Comparison of ENCODE assay signal across 9 mouse cellular contexts in genomic region chr15:28070771-28071419, GRCm38 (mm10). TPM values are rescaled to one million over a fixed set of nuclear protein-coding genes. Genes with fewer than 3 reads are reported as not detected.
DNase-seq lines count a peak whose midpoint lies in the region; ATAC-seq and TF ChIP-seq lines count a peak whose summit lies in the region.
"Had no signal": no experiment of that assay in that cellular context is flagged by ENCODE, and none has a peak within 500 bp of the region (broad histone marks: within the 10 kb centered on the region; RNA-seq: fewer than 3 reads in every experiment).

No protein-coding gene starts in this region.

- ATAC-seq in hindbrain, embryonic 11.5 days (ENCODE audit: low FRiP score): no peak
- ATAC-seq in liver, embryonic 12.5 days: no peak

- no peak overlapping the region for H3K4me3 ChIP-seq in CH12.LX (replicated peaks in 1 of 3; ENCODE audit: low read depth in 2 of 3, low read length in 2 of 3, poor library complexity in 1 of 3)
- H3K4me3 ChIP-seq in hindbrain, embryonic 11.5 days (ENCODE audit: low read depth, low read length): no peak overlapping the region
- H3K4me3 ChIP-seq in liver, embryonic 12.5 days: no peak overlapping the region

- peaks cover 0 to 18% of the 10 kb centered on the region in 2 experiments; a peak in 2 of 4 replicates for H3K4me1 ChIP-seq in CH12.LX (ENCODE audit: control insufficient read depth in 1 of 2, insufficient read depth in 2 of 2)
- H3K4me1 ChIP-seq in hindbrain, embryonic 11.5 days (replicated peaks; ENCODE audit: control insufficient read depth, insufficient read depth, low read length): no peaks in the 10 kb centered on the region
- H3K4me1 ChIP-seq in liver, embryonic 12.5 days: no peaks in the 10 kb centered on the region

- H3K79me2 ChIP-seq in CH12.LX (replicated peaks; ENCODE audit: control insufficient read depth, extremely low read depth, insufficient read depth, poor library complexity, severe bottlenecking): no peaks in the 10 kb centered on the region

- TF ChIP-seq RAD21 in CH12.LX (IDR thresholded peaks at IDR 0.05; ENCODE audit: low read depth, low read length): no peak

- DNase-seq in 416B (ENCODE audit: low read depth) (peak; percentile 3), CH12.LX (ENCODE audit: extremely low read depth) (peak; percentile 61)
- no peak for DNase-seq in hindbrain, embryonic 11.5 days (ENCODE audit: low spot score)
- DNase-seq in adrenal gland, adult 2 months: no peak
- DNase-seq in thymus, postnatal 10 days (ENCODE audit: low spot score in 2 of 2): no peak
- no peak for DNase-seq in yolk sac, embryonic 10.5 days (ENCODE audit: low spot score)
- DNase-seq: lung, postnatal 10 days; thymus, adult 18-20 months had no signal

- H3K9me3 ChIP-seq in CH12.LX (replicated peaks; ENCODE audit: low read length): no peaks in the 10 kb centered on the region
- no peaks in the 10 kb centered on the region for H3K9me3 ChIP-seq in hindbrain, embryonic 11.5 days (ENCODE audit: control insufficient read depth, low read length)
- no peaks in the 10 kb centered on the region for H3K9me3 ChIP-seq in liver, embryonic 12.5 days (replicated peaks)

- no peak for TF ChIP-seq EP300 in CH12.LX (IDR thresholded peaks at IDR 0.05; ENCODE audit: low read length)

- no peaks in the 10 kb centered on the region for H3K27me3 ChIP-seq in CH12.LX (replicated peaks)
- no peaks in the 10 kb centered on the region for H3K27me3 ChIP-seq in hindbrain, embryonic 11.5 days (ENCODE audit: control insufficient read depth, insufficient read depth, low read length)
- peaks cover 14% of the 10 kb centered on the region for H3K27me3 ChIP-seq in liver, embryonic 12.5 days (replicated peaks)

- no peak for TF ChIP-seq CTCF in CH12.LX (conservative IDR thresholded peaks at IDR 0.05 in 1 of 2, IDR thresholded peaks at IDR 0.05 in 1 of 2; ENCODE audit: low read depth in 2 of 2, low read length in 2 of 2)

- no peak overlapping the region for H3K9ac ChIP-seq in CH12.LX (ENCODE audit: insufficient read depth, low read depth)
- H3K9ac ChIP-seq in hindbrain, embryonic 11.5 days (ENCODE audit: low read depth, low read length): no peak overlapping the region
- H3K9ac ChIP-seq in liver, embryonic 12.5 days: no peak overlapping the region

- in situ Hi-C loops in CH12.LX (cut with MboI; ENCODE audit: low pct_ligation_motif_present, low pct_unique_long_range_greater_than_20kb, low sequenced_read_pairs): no loop called here

- WGBS in hindbrain, embryonic 11.5 days: 2% methylated on average over 12 of the region's 12 CpGs
- WGBS in liver, embryonic 12.5 days (ENCODE audit: insufficient replicate concordance): 3% methylated on average over 12 of the region's 12 CpGs

- no peak for TF ChIP-seq POLR2A in CH12.LX (IDR thresholded peaks at IDR 0.05; ENCODE audit: low read depth, low read length)

- dilution Hi-C loops in CH12.LX (cut with MboI; ENCODE audit: extremely low pct_ligation_motif_present, extremely low pct_unique_long_range_greater_than_20kb, low sequenced_read_pairs): no loop called here

- H3K36me3 ChIP-seq in CH12.LX (replicated peaks in 1 of 2; ENCODE audit: control insufficient read depth in 1 of 2, insufficient read depth in 1 of 2, low read length in 1 of 2): no peaks in the 10 kb centered on the region
- no peaks in the 10 kb centered on the region for H3K36me3 ChIP-seq in hindbrain, embryonic 11.5 days (ENCODE audit: control insufficient read depth, insufficient read depth, low read length)
- no peaks in the 10 kb centered on the region for H3K36me3 ChIP-seq in liver, embryonic 12.5 days

- peak overlapping the region; percentile 41 for H3K4me2 ChIP-seq in CH12.LX (ENCODE audit: insufficient read depth, low read depth, poor library complexity, severe bottlenecking)
- peak overlapping the region; percentile 14; the same call in 1 of the 2 replicates for H3K4me2 ChIP-seq in hindbrain, embryonic 11.5 days (replicated peaks; ENCODE audit: low read depth, low read length)
- peak overlapping the region; percentile 33; the same call in 1 of the 2 replicates for H3K4me2 ChIP-seq in liver, embryonic 12.5 days

- no peak overlapping the region for H3K27ac ChIP-seq in CH12.LX (ENCODE audit: insufficient read depth, low read depth)
- no peak overlapping the region for H3K27ac ChIP-seq in hindbrain, embryonic 11.5 days (ENCODE audit: low read depth, low read length)
- H3K27ac ChIP-seq in liver, embryonic 12.5 days: no peak overlapping the region

TF ChIP-seq in CH12.LX, 34 proteins besides CTCF, POLR2A, EP300 and RAD21:
- TF ChIP-seq NRF1 (IDR thresholded peaks at IDR 0.05; ENCODE audit: low read depth, low read length) (no peak), ZMIZ1 (IDR thresholded peaks at IDR 0.05; ENCODE audit: low read depth, low read length) (no peak), MEF2A (IDR thresholded peaks at IDR 0.05; ENCODE audit: borderline replicate concordance, low read depth, low read length) (no peak), MYC (IDR thresholded peaks at IDR 0.05; ENCODE audit: low read depth, low read length) (no peak), ZNF384 (IDR thresholded peaks at IDR 0.05; ENCODE audit: low read depth, low read length) (peak; percentile 58; the same call in 1 of the 2 replicates), E2F4 (IDR thresholded peaks at IDR 0.05; ENCODE audit: insufficient replicate concordance, low read depth, low read length) (no peak)

RNA-seq across cellular contexts. Expression of gene Trio, which starts 45.2 kb away (rescaled TPM):
- total RNA-seq in CH12.LX (2012; rRNA removed) (1.8 and 3.9 TPM in 2 replicates), CH12.LX (2014; rRNA removed) (4.1 and 4.3 TPM in 2 replicates)
- polyA plus RNA-seq in CH12.LX (2012; ENCODE audit: insufficient read length, low read depth): 17.4 and 17.5 TPM in 2 replicates
- polyA plus RNA-seq in hindbrain, embryonic 11.5 days (2014; fragmentation: Nextera tagmentation; extraction: Ambion mirVana): 39.9 and 49.8 TPM in 2 replicates
- 5.2 and 5.6 TPM in 2 replicates for polyA plus RNA-seq in liver, embryonic 12.5 days (2016; fragmentation: Nextera tagmentation; extraction: Ambion mirVana)
- 10 to 100 TPM; 44.5 to 62.9 TPM for total RNA-seq in adrenal gland, adult 2 months (2021)
- 32.9 and 37.0 TPM in 2 replicates for polyA plus RNA-seq in adrenal gland, adult 2 months (2012; rRNA removed)

Comparison
In these comparisons a context has a peak if more than half of its experiments do, and no peak if none do; other contexts are left out.
1. DNase-seq: peak in 416B (single experiment) and CH12.LX (single experiment); none in hindbrain, embryonic 11.5 days (single experiment), adrenal gland, adult 2 months (single experiment), thymus, postnatal 10 days (0 of 2) and yolk sac, embryonic 10.5 days (single experiment).
2. Peak in every context shown above with its lines, with median percentiles within 50 percentile points of each other: H3K4me2 ChIP-seq.